Mouse (Mus musculus): ENCODE data around the gene Aoah.

- TF ChIP-seq POLR2A (IDR thresholded peaks at IDR 0.05; ENCODE audit: borderline replicate concordance, extremely low read depth, insufficient read depth, insufficient read length, poor library complexity, severe bottlenecking): no peak
- TF ChIP-seq CTCF (IDR thresholded peaks at IDR 0.05; ENCODE audit: borderline replicate concordance, extremely low read depth, insufficient read depth, insufficient read length): peak; percentile 34; the same call in 1 of the 2 replicates
Measured at GRCm38 (mm10) chr13:21050118-21050517, 256.2 kb downstream of the Aoah start.
